Mouse (Mus musculus): ENCODE data around the gene Aplp2. TPM values are rescaled to one million over a fixed set of nuclear protein-coding genes. Genes with fewer than 3 reads are reported as not detected.
A peak's percentile ranks its signal among the peaks of the same experiment; 100 is the strongest.

The Aplp2 gene
- polyA plus RNA-seq, 1 experiment from 2014 or later = 178 TPM

GRCm38 (mm10) chr9:31253311-31253734, 41.7 kb upstream of the Aplp2 start:
- DNase-seq (peak; percentile 48), ATAC-seq (peak; percentile 40)
- Histone ChIP-seq H3K27me3 (ENCODE audit: insufficient read depth, low read length) (no peaks in the 10 kb centered on the region), H3K4me3 (ENCODE audit: low read depth, low read length) (peak overlapping the region; percentile 37), H3K4me1 (ENCODE audit: insufficient read depth) (peaks cover 32% of the 10 kb centered on the region), H3K9ac (replicated peaks) (peak overlapping the region; percentile 53), H3K4me2 (ENCODE audit: low read depth, low read length) (peak overlapping the region; percentile 73), H3K9me3 (ENCODE audit: low read length) (no peaks in the 10 kb centered on the region), H3K36me3 (replicated peaks; ENCODE audit: insufficient read depth, low read length) (no peaks in the 10 kb centered on the region), H3K27ac (ENCODE audit: low read depth) (peak overlapping the region; percentile 88)
- 4% methylated on average over 10 of the region's 10 CpGs for WGBS (ENCODE audit: insufficient replicate concordance)
- no peak for TF ChIP-seq CTCF (IDR thresholded peaks at IDR 0.05; ENCODE audit: low read depth)
- TF ChIP-seq EP300 (IDR thresholded peaks at IDR 0.05; ENCODE audit: low read depth) = peak; percentile 35; the same call in 1 of the 2 replicates

DNA sequence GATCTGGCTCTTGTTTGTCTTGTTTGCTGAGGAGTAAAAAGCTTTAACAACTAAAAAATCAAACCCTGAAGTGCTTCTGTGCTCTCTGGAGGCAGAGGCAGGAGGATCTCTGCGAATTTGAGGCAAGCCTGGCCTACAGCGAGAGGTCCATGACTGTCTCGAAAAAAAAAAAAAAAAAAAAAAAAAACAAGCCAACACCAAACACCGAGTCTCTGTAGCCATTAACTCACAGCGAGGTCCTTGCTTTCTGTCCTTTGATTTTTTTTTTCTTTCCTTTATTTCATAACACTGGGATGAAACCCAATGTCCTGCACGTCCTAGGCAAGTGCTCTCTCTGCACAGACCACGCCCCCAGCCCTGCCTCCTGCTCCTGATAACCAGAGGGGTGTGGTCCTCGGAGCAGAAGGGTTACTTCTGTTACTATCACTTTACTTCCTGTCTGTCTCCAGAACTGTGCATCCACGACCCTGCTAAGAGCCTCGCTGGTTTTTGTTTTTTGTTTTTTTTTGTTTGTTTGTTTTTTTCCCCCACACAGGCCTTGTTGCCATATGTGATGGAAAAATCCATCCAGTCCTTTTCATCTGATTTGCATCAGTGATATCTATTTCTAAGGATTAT, 40.7 kb upstream of the Aplp2 start:
- Histone ChIP-seq H3K4me1 (ENCODE audit: insufficient read depth) (peaks cover 32% of the 10 kb centered on the region), H3K27me3 (ENCODE audit: insufficient read depth, low read length) (no peaks in the 10 kb centered on the region), H3K9me3 (ENCODE audit: low read length) (no peaks in the 10 kb centered on the region), H3K36me3 (replicated peaks; ENCODE audit: insufficient read depth, low read length) (no peaks in the 10 kb centered on the region), H3K4me2 (ENCODE audit: low read depth, low read length) (peak overlapping the region; percentile 73), H3K9ac (replicated peaks) (peak overlapping the region; percentile 53; the same call in 1 of the 2 replicates), H3K4me3 (ENCODE audit: low read depth, low read length) (peak overlapping the region; percentile 37), H3K27ac (ENCODE audit: low read depth) (peak overlapping the region; percentile 88)
- 37% methylated on average over 10 of the region's 10 CpGs for WGBS (ENCODE audit: insufficient replicate concordance)
- peak; percentile 79 for ATAC-seq
- TF ChIP-seq EP300 (IDR thresholded peaks at IDR 0.05; ENCODE audit: low read depth) (peak; percentile 71), CTCF (IDR thresholded peaks at IDR 0.05; ENCODE audit: low read depth) (no peak)
- DNase-seq = peak; percentile 86

DNA sequence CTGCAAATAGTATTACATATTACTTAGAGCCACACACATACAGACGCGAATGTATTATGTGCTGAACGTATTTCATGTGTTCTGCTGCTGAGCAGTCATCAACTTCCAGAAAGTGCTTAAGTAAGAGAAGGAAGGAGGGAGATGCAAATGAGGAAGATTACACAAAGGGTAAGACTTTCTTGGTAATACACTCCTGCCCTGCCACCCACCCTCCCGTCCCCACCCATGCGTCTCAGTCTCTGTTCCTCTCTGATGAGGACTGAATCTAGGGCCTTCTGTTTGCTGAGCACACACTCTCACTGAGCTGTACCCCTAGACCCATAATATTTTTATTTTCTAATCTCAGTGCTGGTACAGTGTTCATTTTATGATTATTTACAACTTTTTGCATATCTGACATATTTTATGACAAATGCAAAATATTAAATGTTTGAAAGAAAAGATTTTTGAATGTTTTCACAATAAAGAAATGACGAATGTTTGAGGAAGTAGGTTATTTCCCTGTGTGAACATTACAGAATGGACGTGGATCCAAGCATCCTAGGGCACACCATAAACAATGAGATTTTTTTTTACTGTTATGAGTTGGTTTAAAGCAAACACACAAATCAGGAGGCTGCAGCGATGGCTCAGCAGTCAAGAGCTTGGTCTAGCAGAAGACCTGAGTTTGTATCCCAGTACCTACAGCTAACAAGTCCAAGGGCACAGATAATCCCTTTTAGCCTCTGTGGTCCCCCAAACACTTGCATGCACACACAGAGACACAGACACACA, 36.0 kb upstream of the Aplp2 start:
- H3K4me3 ChIP-seq (ENCODE audit: low read depth, low read length) = no peak overlapping the region
- H3K9ac ChIP-seq (replicated peaks) = no peak overlapping the region
- no peaks in the 10 kb centered on the region for H3K27me3 ChIP-seq (ENCODE audit: insufficient read depth, low read length)
- peak overlapping the region; percentile 5; the same call in 1 of the 2 replicates for H3K27ac ChIP-seq (ENCODE audit: low read depth)
- peaks cover 10% of the 10 kb centered on the region for H3K4me1 ChIP-seq (ENCODE audit: insufficient read depth)
- no peaks in the 10 kb centered on the region for H3K9me3 ChIP-seq (ENCODE audit: low read length)
- DNase-seq = no peak
- ATAC-seq = no peak
- no peak overlapping the region for H3K4me2 ChIP-seq (ENCODE audit: low read depth, low read length)
- H3K36me3 ChIP-seq (replicated peaks; ENCODE audit: insufficient read depth, low read length) = no peaks in the 10 kb centered on the region
- WGBS (ENCODE audit: insufficient replicate concordance) = 60% methylated on average over 8 of the region's 8 CpGs
- TF ChIP-seq EP300 (IDR thresholded peaks at IDR 0.05; ENCODE audit: low read depth) (no peak), CTCF (IDR thresholded peaks at IDR 0.05; ENCODE audit: low read depth) (no peak)

DNA sequence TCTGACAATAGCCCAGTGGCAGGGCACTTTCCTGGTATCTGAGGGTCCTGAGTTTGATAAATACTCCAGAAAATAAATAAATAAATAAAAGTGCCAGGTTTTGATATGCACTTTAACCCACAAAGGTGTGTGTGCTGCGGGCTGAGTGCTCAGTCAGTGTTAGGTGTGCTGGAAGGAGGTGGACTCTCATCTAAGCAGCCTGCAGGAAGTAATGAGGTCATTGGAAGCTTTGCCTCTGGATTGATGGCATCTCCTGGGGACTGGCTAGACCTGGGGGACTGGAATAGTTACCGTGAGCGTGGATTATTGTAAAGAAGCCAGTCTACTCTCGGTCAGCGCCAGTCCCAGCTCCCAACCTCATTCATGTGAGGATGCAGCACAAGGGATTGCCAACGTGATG, 34.8 kb upstream of the Aplp2 start:
- TF ChIP-seq EP300 (IDR thresholded peaks at IDR 0.05; ENCODE audit: low read depth) (no peak), CTCF (IDR thresholded peaks at IDR 0.05; ENCODE audit: low read depth) (no peak)
- no peak for ATAC-seq
- WGBS (ENCODE audit: insufficient replicate concordance) = 63% methylated on average over 6 of the region's 6 CpGs

GRCm38 (mm10) chr9:31245006-31245405, 33.4 kb upstream of the Aplp2 start:
- Histone ChIP-seq H3K4me1 (ENCODE audit: insufficient read depth) (no peaks in the 10 kb centered on the region), H3K9me3 (ENCODE audit: low read length) (no peaks in the 10 kb centered on the region), H3K9ac (replicated peaks) (no peak overlapping the region), H3K4me3 (ENCODE audit: low read depth, low read length) (no peak overlapping the region), H3K27ac (ENCODE audit: low read depth) (no peak overlapping the region), H3K4me2 (ENCODE audit: low read depth, low read length) (no peak overlapping the region), H3K27me3 (ENCODE audit: insufficient read depth, low read length) (no peaks in the 10 kb centered on the region), H3K36me3 (replicated peaks; ENCODE audit: insufficient read depth, low read length) (no peaks in the 10 kb centered on the region)
- TF ChIP-seq EP300 (IDR thresholded peaks at IDR 0.05; ENCODE audit: low read depth) = no peak
- no peak for TF ChIP-seq CTCF (IDR thresholded peaks at IDR 0.05; ENCODE audit: low read depth)
- 91% methylated on average over 6 of the region's 6 CpGs for WGBS (ENCODE audit: insufficient replicate concordance)
- no peak for DNase-seq
- ATAC-seq = no peak

More for the DNA sequence above, 34.8 kb upstream of the Aplp2 start:
- Histone ChIP-seq H3K4me2 (ENCODE audit: low read depth, low read length) (no peak overlapping the region), H3K9me3 (ENCODE audit: low read length) (no peaks in the 10 kb centered on the region), H3K27ac (ENCODE audit: low read depth) (no peak overlapping the region), H3K27me3 (ENCODE audit: insufficient read depth, low read length) (no peaks in the 10 kb centered on the region), H3K9ac (replicated peaks) (no peak overlapping the region), H3K4me1 (ENCODE audit: insufficient read depth) (no peaks in the 10 kb centered on the region), H3K4me3 (ENCODE audit: low read depth, low read length) (no peak overlapping the region), H3K36me3 (replicated peaks; ENCODE audit: insufficient read depth, low read length) (no peaks in the 10 kb centered on the region)
- no peak for DNase-seq

DNA sequence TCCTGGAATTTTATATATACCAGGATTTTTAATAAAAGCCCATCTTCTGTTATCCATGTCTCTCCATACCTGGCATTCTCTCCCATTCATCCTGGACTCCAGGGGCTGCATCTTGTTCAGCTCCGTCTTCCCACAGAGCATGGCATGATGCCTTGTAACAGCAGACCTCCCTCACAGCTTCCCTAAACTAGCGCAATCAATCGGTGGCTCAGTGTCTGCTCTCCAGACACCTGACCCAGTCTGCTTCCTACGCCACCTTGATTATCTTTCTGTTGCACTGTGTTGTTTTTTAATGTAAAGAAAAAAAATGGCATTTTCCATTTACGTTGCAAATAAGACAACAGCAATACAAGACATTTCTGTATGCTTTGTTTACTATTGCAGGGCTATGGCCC, 32.3 kb upstream of the Aplp2 start:
- no peaks in the 10 kb centered on the region for H3K4me1 ChIP-seq (ENCODE audit: insufficient read depth)
- no peaks in the 10 kb centered on the region for H3K36me3 ChIP-seq (replicated peaks; ENCODE audit: insufficient read depth, low read length)
- ATAC-seq (no peak), DNase-seq (no peak)
- H3K9ac ChIP-seq (replicated peaks) = no peak overlapping the region
- H3K27ac ChIP-seq (ENCODE audit: low read depth) = no peak overlapping the region
- H3K4me2 ChIP-seq (ENCODE audit: low read depth, low read length) = no peak overlapping the region
- TF ChIP-seq CTCF (IDR thresholded peaks at IDR 0.05; ENCODE audit: low read depth) (no peak), EP300 (IDR thresholded peaks at IDR 0.05; ENCODE audit: low read depth) (no peak)
- no peak overlapping the region for H3K4me3 ChIP-seq (ENCODE audit: low read depth, low read length)
- no peaks in the 10 kb centered on the region for H3K9me3 ChIP-seq (ENCODE audit: low read length)
- H3K27me3 ChIP-seq (ENCODE audit: insufficient read depth, low read length) = no peaks in the 10 kb centered on the region
- 71% methylated on average over 5 of the region's 5 CpGs for WGBS (ENCODE audit: insufficient replicate concordance)
